Mouse (Mus musculus) embryonic facial prominence, embryonic 14.5 days (tissue): ENCODE results near the gene Mtss1l. TPM values are rescaled to one million over a fixed set of nuclear protein-coding genes. Genes with fewer than 3 reads are reported as not detected.

Experiments
- ATAC-seq: fragments of 200-750 bp; cut with Nextera tagmentation; 2 replicates; pipeline ENCODE4 v1.8.0; 2017; ENCODE audit warnings: low read depth, moderate number of reproducible peaks, moderate TSS enrichment
- DNase-seq: peaks from one replicate; pipeline ENCODE4 v3.0.0-alpha.2; 2015; ENCODE audit warnings: low spot score
- H3K27ac ChIP-seq: fragments of 300-500 bp; sonication (generic); replicated peaks from 2 replicates; pipeline ENCODE4 v1.5.1; 2014; ENCODE audit warnings: low read depth, mild to moderate bottlenecking, low read length, moderate library complexity
- H3K27me3 ChIP-seq: fragments of 300-500 bp; sonication (generic); replicated peaks from 2 replicates; pipeline ENCODE4 v1.6.1; 2014; ENCODE audit warnings: low read length; ENCODE audit not compliant: control insufficient read depth, insufficient read depth
- H3K36me3 ChIP-seq: fragments of 300-500 bp; sonication (generic); 2 replicates; pipeline ENCODE4 v1.6.1; 2014; ENCODE audit warnings: low read length, mixed read lengths; ENCODE audit not compliant: control insufficient read depth, insufficient read depth
- H3K4me1 ChIP-seq: fragments of 300-500 bp; sonication (generic); 2 replicates; pipeline ENCODE4 v1.6.1; 2014; ENCODE audit warnings: antibody characterized with exemption, low read length; ENCODE audit not compliant: control insufficient read depth, insufficient read depth
- H3K4me2 ChIP-seq: fragments of 300-500 bp; sonication (generic); 2 replicates; pipeline ENCODE4 v1.6.1; 2014; ENCODE audit warnings: low read depth, mild to moderate bottlenecking, low read length, moderate library complexity, mixed read lengths
- H3K4me3 ChIP-seq: fragments of 300-500 bp; sonication (generic); 2 replicates; pipeline ENCODE4 v1.5.1; 2014; ENCODE audit warnings: low read depth, mild to moderate bottlenecking, low read length
- H3K9ac ChIP-seq: fragments of 300-500 bp; sonication (generic); 2 replicates; pipeline ENCODE4 v1.6.1; 2014; ENCODE audit warnings: low read depth, mild to moderate bottlenecking, low read length, moderate library complexity, mixed read lengths
- H3K9me3 ChIP-seq: fragments of 300-500 bp; sonication (generic); 2 replicates; pipeline ENCODE4 v1.6.1; 2016; ENCODE audit warnings: low read length; ENCODE audit not compliant: control insufficient read depth
- WGBS: fragments of 180-500 bp; shearing (Covaris S2); extraction: QIAGEN DNeasy Blood & Tissue Kit; methylation state at CpG from one replicate; pipeline ENCODE4 v1.1.7; 2014; 5-methylcytosine and 5-hydroxymethylcytosine counted together
- polyA plus RNA-seq: library from polyadenylated mRNA; unstranded; fragments of >200 nt; fragmentation: Nextera tagmentation; extraction: Ambion mirVana; gene quantifications from 2 replicates; pipeline ENCODE4 v1.2.1, GENCODE M21; 2014

Gene Mtss1l
- polyA plus RNA-seq, 1 experiment from 2014 or later = 13.8 TPM

DNA sequence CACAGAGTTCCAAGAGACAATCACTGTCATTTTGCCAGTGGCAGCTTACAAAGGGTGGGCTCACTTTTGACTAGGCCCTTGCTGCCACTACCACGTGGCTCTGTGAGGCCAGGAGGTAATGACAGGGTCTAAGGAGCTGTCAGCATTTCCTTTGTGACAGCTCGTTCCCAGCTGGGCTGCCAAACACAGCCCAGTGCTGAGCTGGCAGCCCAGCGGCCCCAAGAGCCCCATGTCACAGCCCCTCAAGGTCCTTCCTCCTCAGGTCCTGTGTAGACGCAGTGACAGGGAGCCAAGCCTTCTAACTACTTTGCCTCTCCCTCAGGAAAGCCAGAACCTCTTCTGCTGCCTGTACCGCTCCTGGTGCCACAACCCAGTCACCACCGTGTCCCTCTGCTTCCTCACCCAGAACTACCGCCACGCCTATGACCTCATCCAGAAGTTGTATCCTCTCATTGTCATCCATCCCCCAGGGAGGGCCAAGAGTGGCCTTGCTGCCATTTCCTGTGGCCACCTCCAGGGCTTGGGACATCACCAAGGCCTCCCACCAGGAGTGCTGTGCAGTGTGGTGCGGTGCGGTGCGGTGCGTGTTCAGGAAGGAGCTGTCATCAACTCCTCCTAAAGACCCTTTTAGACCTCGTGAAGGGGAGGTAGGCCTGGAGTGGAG is 9.9 kb upstream of the Mtss1l start:
- peak overlapping the region; percentile 71 for H3K27ac ChIP-seq
- H3K36me3 ChIP-seq = peaks cover 24% of the 10 kb centered on the region; the same call in 1 of the 2 replicates
- 0 out of 2 replicates have a peak, but pooled peaks have one; percentile 1 for ATAC-seq
- H3K4me1 ChIP-seq = peaks cover 20% of the 10 kb centered on the region
- H3K4me3 ChIP-seq = no peak overlapping the region
- H3K4me2 ChIP-seq = no peak overlapping the region
- no peaks in the 10 kb centered on the region for H3K9me3 ChIP-seq
- no peaks in the 10 kb centered on the region for H3K27me3 ChIP-seq
- WGBS = 61% methylated on average over 13 of the region's 13 CpGs
- H3K9ac ChIP-seq = no peak overlapping the region
- no peak for DNase-seq

DNA sequence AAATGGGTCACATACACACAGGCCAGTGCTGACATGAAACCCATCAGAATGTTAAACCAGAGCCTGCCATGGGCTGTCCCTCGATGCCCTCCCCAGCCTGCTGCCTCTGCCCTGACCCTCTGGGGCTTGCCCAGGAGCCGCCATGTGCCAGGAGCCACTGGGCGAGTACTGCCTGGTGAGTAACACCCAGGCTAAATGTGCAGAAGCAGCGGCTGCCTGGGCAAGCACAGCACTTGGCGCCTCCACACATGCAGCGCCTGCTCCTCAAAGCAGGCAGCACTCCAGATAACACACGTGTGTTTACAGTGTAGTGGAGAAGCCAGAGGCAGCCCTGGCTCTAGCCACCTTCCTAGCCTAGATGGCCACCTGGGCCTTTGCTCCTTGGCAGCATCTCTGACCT is 8.2 kb upstream of the Mtss1l start:
- no peak overlapping the region for H3K4me3 ChIP-seq
- WGBS = 84% methylated on average over 7 of the region's 7 CpGs
- ATAC-seq (no peak), DNase-seq (no peak)
- H3K9ac ChIP-seq = no peak overlapping the region
- H3K27me3 ChIP-seq = no peaks in the 10 kb centered on the region
- no peak overlapping the region for H3K27ac ChIP-seq
- H3K4me2 ChIP-seq = no peak overlapping the region
- peaks cover 23% of the 10 kb centered on the region; the same call in 1 of the 2 replicates for H3K36me3 ChIP-seq
- H3K4me1 ChIP-seq = peaks cover 36% of the 10 kb centered on the region
- no peaks in the 10 kb centered on the region for H3K9me3 ChIP-seq

DNA sequence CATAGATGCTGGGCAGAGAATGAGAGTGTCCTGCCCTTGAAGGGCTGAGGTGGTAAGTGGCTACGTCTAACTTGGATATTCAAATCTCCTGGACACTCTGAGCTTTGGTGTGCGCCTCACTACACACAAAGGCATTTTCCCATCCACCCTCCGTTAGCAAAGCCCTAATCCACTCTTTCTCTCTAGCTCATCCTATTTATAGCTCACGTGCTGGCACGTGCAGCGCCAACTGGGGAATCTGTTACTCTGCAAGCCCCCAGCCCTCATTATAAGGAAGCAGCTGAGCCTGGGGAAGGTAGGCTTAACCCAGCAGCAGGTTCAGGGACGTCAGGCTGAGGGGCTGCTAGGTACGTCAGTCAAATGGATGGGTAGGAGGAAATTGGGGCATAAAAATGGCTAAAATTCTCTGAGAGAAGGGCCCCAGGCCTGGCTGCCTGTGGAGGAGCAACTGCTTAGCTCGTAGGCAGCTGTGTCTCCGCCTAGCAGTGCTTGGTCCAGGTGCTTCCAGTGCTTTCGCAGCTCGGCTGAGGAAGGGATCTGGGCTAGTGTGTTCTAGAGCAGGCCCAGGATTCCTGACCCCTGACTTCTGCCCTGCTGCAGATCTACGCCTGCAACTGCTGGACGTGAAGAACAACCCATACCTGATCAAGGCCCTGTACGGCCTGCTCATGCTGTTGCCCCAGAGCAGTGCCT is 6.3 kb upstream of the Mtss1l start:
- peak overlapping the region; percentile 88 for H3K27ac ChIP-seq
- 0 out of 2 replicates have a peak overlapping the region, but pooled peaks have one; percentile 25 for H3K9ac ChIP-seq
- H3K36me3 ChIP-seq = peaks cover 19% of the 10 kb centered on the region; the same call in 1 of the 2 replicates
- ATAC-seq (no peak), DNase-seq (peak; percentile 70)
- H3K4me3 ChIP-seq = no peak overlapping the region
- no peak overlapping the region; the same call in 1 of the 2 replicates for H3K4me2 ChIP-seq
- H3K9me3 ChIP-seq = no peaks in the 10 kb centered on the region
- H3K4me1 ChIP-seq = peaks cover 55% of the 10 kb centered on the region
- WGBS = 76% methylated on average over 14 of the region's 15 CpGs
- no peaks in the 10 kb centered on the region for H3K27me3 ChIP-seq

DNA sequence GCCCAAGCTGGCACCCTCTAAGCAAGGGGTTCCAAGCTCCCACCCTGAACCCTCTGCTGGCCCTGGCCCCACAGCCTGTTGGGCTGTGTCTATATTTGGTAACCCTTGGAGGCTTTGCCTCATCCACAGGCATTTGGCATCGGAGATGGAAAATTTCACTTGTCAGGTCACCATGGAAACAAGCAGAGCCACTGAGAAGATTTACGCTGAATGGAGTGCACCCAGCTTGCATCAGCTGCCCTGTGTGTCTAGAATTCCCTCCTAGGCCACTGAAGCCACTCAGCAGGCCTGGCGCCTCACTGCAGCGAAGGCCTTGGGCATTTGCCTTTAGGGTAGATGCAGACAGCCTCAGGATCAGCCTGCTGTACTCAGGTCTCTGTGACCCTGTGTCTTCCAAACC is 5.2 kb upstream of the Mtss1l start:
- 32% methylated on average over 2 of the region's 4 CpGs for WGBS
- peak overlapping the region; percentile 5; the same call in 1 of the 2 replicates for H3K9ac ChIP-seq
- ATAC-seq (peak; percentile 74), DNase-seq (peak; percentile 94)
- H3K9me3 ChIP-seq = no peaks in the 10 kb centered on the region
- H3K4me1 ChIP-seq = peaks cover 52% of the 10 kb centered on the region
- no peaks in the 10 kb centered on the region for H3K27me3 ChIP-seq
- H3K36me3 ChIP-seq = peaks cover 19% of the 10 kb centered on the region; the same call in 1 of the 2 replicates
- H3K4me2 ChIP-seq = peak overlapping the region; percentile 4; the same call in 1 of the 2 replicates
- no peak overlapping the region for H3K4me3 ChIP-seq
- peak overlapping the region; percentile 88 for H3K27ac ChIP-seq

DNA sequence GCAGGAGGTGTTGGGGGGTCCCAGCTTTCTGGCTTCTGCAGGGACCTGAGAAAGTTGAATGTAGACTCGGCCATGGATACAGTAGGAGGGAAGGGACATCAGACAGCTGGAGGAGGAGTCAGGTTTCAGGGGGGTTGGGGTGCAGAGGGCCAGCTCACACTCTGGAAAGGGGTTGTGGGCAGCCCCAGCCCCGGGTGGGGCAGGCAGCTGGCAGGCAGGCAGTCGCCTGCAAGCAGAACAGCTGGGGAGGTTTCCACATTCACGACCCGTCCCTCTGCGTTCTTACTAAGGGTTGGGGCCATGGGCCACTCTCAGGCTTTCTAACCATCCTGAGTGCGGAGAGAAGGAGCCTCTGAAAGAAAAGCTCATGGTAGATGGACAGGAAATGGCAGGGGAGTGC is 4.1 kb upstream of the Mtss1l start:
- WGBS = 39% methylated on average over 7 of the region's 7 CpGs
- H3K27ac ChIP-seq = peak overlapping the region; percentile 88
- H3K4me3 ChIP-seq = no peak overlapping the region
- no peaks in the 10 kb centered on the region for H3K9me3 ChIP-seq
- 0 out of 2 replicates have a peak overlapping the region, but pooled peaks have one; percentile 4 for H3K4me2 ChIP-seq
- no peaks in the 10 kb centered on the region for H3K27me3 ChIP-seq
- peak; percentile 72 for DNase-seq
- H3K9ac ChIP-seq = no peak overlapping the region
- peaks cover 52% of the 10 kb centered on the region for H3K4me1 ChIP-seq
- peaks cover 19% of the 10 kb centered on the region; the same call in 1 of the 2 replicates for H3K36me3 ChIP-seq
- ATAC-seq = no peak; the same call in 1 of the 2 replicates

DNA sequence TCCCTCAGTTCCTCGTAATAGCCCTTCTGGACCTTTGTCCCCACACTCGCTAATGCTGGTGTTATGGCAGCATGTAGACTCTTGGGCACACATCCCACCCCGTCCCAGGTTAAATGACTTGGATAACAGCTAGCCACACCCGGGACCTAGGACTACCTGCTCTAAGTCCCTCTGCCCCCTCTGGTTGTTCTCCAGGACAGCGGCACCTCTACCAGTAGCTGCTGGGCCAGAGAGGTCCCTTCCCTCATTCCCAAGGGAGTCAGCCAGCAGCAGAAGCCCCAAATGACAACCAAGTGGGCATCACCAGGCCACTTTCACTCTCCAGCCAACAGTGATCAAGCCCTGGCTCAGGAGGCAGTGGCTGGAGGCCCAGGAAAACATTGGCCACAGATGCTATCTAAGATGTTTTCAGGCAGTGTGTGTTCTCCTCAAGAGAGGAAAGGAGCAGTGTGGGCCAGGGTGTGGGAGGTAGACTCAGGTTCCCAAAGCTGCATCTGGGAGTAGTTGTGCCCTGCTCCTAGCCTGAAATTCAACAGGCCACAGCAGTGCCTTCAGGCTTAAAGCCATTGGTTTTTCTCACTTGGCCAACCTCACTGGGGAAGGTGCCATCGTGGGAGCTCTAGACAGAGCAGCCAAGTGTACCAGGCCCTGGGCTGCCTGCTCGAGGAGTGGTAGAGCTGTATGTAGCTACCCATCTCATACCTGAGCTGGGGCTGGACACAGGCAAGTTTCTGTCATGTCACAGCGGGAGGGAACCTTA is 2.9 kb upstream of the Mtss1l start:
- peaks cover 60% of the 10 kb centered on the region for H3K4me1 ChIP-seq
- H3K36me3 ChIP-seq = peaks cover 10% of the 10 kb centered on the region; the same call in 1 of the 2 replicates
- WGBS = 79% methylated on average over 8 of the region's 8 CpGs
- ATAC-seq (no peak), DNase-seq (no peak)
- no peak overlapping the region for H3K4me2 ChIP-seq
- H3K9me3 ChIP-seq = no peaks in the 10 kb centered on the region
- no peak overlapping the region for H3K9ac ChIP-seq
- peak overlapping the region; percentile 95 for H3K27ac ChIP-seq
- H3K27me3 ChIP-seq = no peaks in the 10 kb centered on the region
- no peak overlapping the region for H3K4me3 ChIP-seq

DNA sequence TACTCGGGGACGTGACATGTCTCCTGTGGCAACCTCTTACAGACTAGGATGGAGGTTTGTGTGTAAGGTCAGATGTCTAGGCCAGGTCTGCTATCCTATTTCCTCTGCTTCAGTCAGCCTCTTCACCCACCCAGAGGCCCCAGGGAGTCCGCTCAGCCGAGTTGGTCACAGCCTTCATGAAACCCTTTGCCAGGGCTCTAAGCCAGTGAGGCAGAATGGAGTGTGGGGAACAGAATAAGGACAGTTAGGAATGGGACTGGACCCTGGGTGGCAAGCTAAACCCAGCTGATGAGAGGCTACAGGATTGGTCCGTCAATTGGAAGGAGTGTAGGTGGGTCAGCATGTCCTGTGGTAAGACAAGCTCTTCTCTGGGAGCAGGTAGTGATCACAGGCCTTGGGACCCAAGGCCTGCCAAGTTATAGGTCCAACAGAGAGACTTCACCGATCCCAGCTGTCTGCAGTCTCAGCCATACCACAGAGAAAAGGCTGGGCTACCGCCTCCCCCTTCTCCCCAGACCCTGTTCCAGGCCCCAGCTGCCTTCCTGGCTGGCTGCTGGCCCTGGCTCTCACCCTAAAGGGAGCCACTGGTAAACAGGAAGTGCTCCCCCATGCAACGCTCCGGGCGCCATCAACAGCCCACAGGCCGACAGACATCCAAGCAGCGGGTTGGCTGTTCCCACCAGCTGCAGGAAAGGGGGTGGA is 2.2 kb upstream of the Mtss1l start:
- Histone ChIP-seq H3K4me3 (no peak overlapping the region), H3K36me3 (0 out of 2 replicates have a peak, but pooled peaks cover 9% of the 10 kb centered on the region), H3K4me1 (peaks cover 67% of the 10 kb centered on the region), H3K27ac (peak overlapping the region; percentile 95), H3K9me3 (no peaks in the 10 kb centered on the region), H3K4me2 (0 out of 2 replicates have a peak overlapping the region, but pooled peaks have one; percentile 4), H3K9ac (peak overlapping the region; percentile 40; the same call in 1 of the 2 replicates), H3K27me3 (no peaks in the 10 kb centered on the region)
- no peak for ATAC-seq
- WGBS = 32% methylated on average over 12 of the region's 12 CpGs
- DNase-seq = peak; percentile 80
